Mouse (Mus musculus) heart, adult 2 months (tissue): Measurements from ENCODE around the gene Mepce.

Experiments used
- CTCF ChIP-seq: fragments of 200-600 bp; IDR thresholded peaks from 2 replicates; pipeline ENCODE4 v1.8.1; 2022; ENCODE audit warnings: antibody characterized with exemption, mild to moderate bottlenecking, moderate library complexity
- POLR2A ChIP-seq: fragments of 200-500 bp; IDR thresholded peaks from 2 replicates; pipeline ENCODE4 v1.6.1; 2011; ENCODE audit warnings: mild to moderate bottlenecking, low read depth, low read length, control low read depth; ENCODE audit not compliant: insufficient read depth

- TF ChIP-seq CTCF (no peak), POLR2A (peak; percentile 99)
Observed at GRCm38 (mm10) chr5:137786109-137786942, 1.1 kb downstream of the Mepce start.
